Mouse (Mus musculus): ENCODE results near the gene Gm15517. TPM values are rescaled to one million over a fixed set of nuclear protein-coding genes. Genes with fewer than 3 reads are reported as not detected.
A peak's percentile ranks its signal among the peaks of the same experiment; 100 is the strongest.
"Not testable (repeated sequence)": the region's sequence is repeated elsewhere in the genome, so short reads cannot be mapped to it uniquely, and the experiment has no call there.

The Gm15517 gene
- total and polyA plus RNA-seq, 3 experiments: not detected

GRCm38 (mm10) chr7:44290986-44291385 is 29.7 kb downstream of the Gm15517 start:
- no peak overlapping the region for H3K4me2 ChIP-seq (ENCODE audit: insufficient read depth, low read depth, poor library complexity, severe bottlenecking)
- in situ Hi-C loops (cut with MboI; ENCODE audit: low pct_ligation_motif_present, low pct_unique_long_range_greater_than_20kb, low sequenced_read_pairs): no loop called here
- no peak for DNase-seq (ENCODE audit: extremely low read depth)
- no peak overlapping the region for H3K27ac ChIP-seq (ENCODE audit: insufficient read depth, low read depth)
- peaks cover 0 to 9% of the 10 kb centered on the region in 2 experiments; a peak in 2 of 4 replicates for H3K4me1 ChIP-seq (ENCODE audit: control insufficient read depth in 1 of 2, insufficient read depth in 2 of 2)
- peaks cover 22% of the 10 kb centered on the region for H3K27me3 ChIP-seq (replicated peaks)
- H3K9ac ChIP-seq (ENCODE audit: insufficient read depth, low read depth): no peak overlapping the region
- H3K9me3 ChIP-seq (replicated peaks; ENCODE audit: low read length): peaks cover 5% of the 10 kb centered on the region
- no peak overlapping the region for H3K4me3 ChIP-seq (replicated peaks in 1 of 3; ENCODE audit: low read depth in 2 of 3, low read length in 2 of 3, poor library complexity in 1 of 3)
- no peaks in the 10 kb centered on the region for H3K79me2 ChIP-seq (replicated peaks; ENCODE audit: control insufficient read depth, extremely low read depth, insufficient read depth, poor library complexity, severe bottlenecking)
- no peak for TF ChIP-seq POLR2A (IDR thresholded peaks at IDR 0.05; ENCODE audit: low read depth, low read length)
- TF ChIP-seq MAX (IDR thresholded peaks at IDR 0.05; ENCODE audit: low read length): no peak
- TF ChIP-seq CHD1 (IDR thresholded peaks at IDR 0.05; ENCODE audit: low read depth, low read length): no peak
- no peak for TF ChIP-seq GABPA (IDR thresholded peaks at IDR 0.05; ENCODE audit: insufficient replicate concordance, low read depth, low read length)
- TF ChIP-seq RAD21 (IDR thresholded peaks at IDR 0.05; ENCODE audit: low read depth, low read length): no peak
- TF ChIP-seq E2F4 (IDR thresholded peaks at IDR 0.05; ENCODE audit: insufficient replicate concordance, low read depth, low read length): no peak
- TF ChIP-seq SIN3A (IDR thresholded peaks at IDR 0.05; ENCODE audit: low read length): no peak
- no peak for TF ChIP-seq TCF12 (IDR thresholded peaks at IDR 0.05; ENCODE audit: low read depth, low read length)
- dilution Hi-C loops (cut with MboI; ENCODE audit: extremely low pct_ligation_motif_present, extremely low pct_unique_long_range_greater_than_20kb, low sequenced_read_pairs): no loop called here
- H3K36me3 ChIP-seq (replicated peaks in 1 of 2; ENCODE audit: control insufficient read depth in 1 of 2, insufficient read depth in 1 of 2, low read length in 1 of 2): no peaks in the 10 kb centered on the region

DNA sequence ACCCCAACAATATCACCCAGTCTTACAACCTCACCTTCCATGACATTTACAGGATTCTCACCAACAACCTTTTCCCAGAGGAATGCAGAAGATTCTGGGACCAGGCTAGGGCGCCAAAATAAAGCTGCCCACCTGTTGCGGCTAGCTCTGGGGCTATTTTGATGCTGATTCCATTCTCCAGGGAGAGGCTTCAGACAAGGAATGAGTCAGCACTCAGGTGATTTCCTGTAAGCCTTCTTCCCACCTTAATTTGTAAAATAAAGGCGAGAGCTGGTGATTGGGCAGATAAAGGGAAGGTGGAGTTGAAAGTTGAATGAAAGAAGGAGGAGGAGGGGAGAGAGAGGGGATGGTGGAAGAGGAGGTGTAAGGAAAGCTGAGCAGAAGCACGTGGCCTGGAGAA is 30.2 kb downstream of the Gm15517 start:
- dilution Hi-C loops (cut with MboI; ENCODE audit: extremely low pct_ligation_motif_present, extremely low pct_unique_long_range_greater_than_20kb, low sequenced_read_pairs): no loop called here
- H3K79me2 ChIP-seq (replicated peaks; ENCODE audit: control insufficient read depth, extremely low read depth, insufficient read depth, poor library complexity, severe bottlenecking): no peaks in the 10 kb centered on the region

GRCm38 (mm10) chr7:44297501-44297900 is 36.3 kb downstream of the Gm15517 start:
- H3K79me2 ChIP-seq (replicated peaks; ENCODE audit: control insufficient read depth, extremely low read depth, insufficient read depth, poor library complexity, severe bottlenecking); DNase-seq (ENCODE audit: extremely low read depth); H3K9ac ChIP-seq (ENCODE audit: insufficient read depth, low read depth); in situ Hi-C loops (cut with MboI; ENCODE audit: low pct_ligation_motif_present, low pct_unique_long_range_greater_than_20kb, low sequenced_read_pairs); H3K4me2 ChIP-seq (ENCODE audit: insufficient read depth, low read depth, poor library complexity, severe bottlenecking); dilution Hi-C loops (cut with MboI; ENCODE audit: extremely low pct_ligation_motif_present, extremely low pct_unique_long_range_greater_than_20kb, low sequenced_read_pairs); H3K36me3 ChIP-seq (replicated peaks in 1 of 2; ENCODE audit: control insufficient read depth in 1 of 2, insufficient read depth in 1 of 2, low read length in 1 of 2); H3K4me3 ChIP-seq (replicated peaks in 1 of 3; ENCODE audit: low read depth in 2 of 3, low read length in 2 of 3, poor library complexity in 1 of 3); H3K4me1 ChIP-seq (ENCODE audit: control insufficient read depth in 1 of 2, insufficient read depth in 2 of 2); H3K27ac ChIP-seq (ENCODE audit: insufficient read depth, low read depth): not testable (repeated sequence)
- H3K27me3 ChIP-seq (replicated peaks): peaks cover 16% of the 10 kb centered on the region
- H3K9me3 ChIP-seq (replicated peaks; ENCODE audit: low read length): peaks cover 15% of the 10 kb centered on the region

More for the DNA sequence above, 30.2 kb downstream of the Gm15517 start:
- Histone ChIP-seq H3K9ac (ENCODE audit: insufficient read depth, low read depth) (no peak overlapping the region), H3K4me2 (ENCODE audit: insufficient read depth, low read depth, poor library complexity, severe bottlenecking) (no peak overlapping the region), H3K27me3 (replicated peaks) (peaks cover 25% of the 10 kb centered on the region), H3K9me3 (replicated peaks; ENCODE audit: low read length) (peaks cover 9% of the 10 kb centered on the region), H3K36me3 (replicated peaks in 1 of 2; ENCODE audit: control insufficient read depth in 1 of 2, insufficient read depth in 1 of 2, low read length in 1 of 2) (no peaks in the 10 kb centered on the region), H3K27ac (ENCODE audit: insufficient read depth, low read depth) (no peak overlapping the region), H3K4me3 (replicated peaks in 1 of 3; ENCODE audit: low read depth in 2 of 3, low read length in 2 of 3, poor library complexity in 1 of 3) (no peak overlapping the region), H3K4me1 (ENCODE audit: control insufficient read depth in 1 of 2, insufficient read depth in 2 of 2) (peaks cover 0 to 9% of the 10 kb centered on the region in 2 experiments; a peak in 2 of 4 replicates)
- TF ChIP-seq BHLHE40 (IDR thresholded peaks at IDR 0.05; ENCODE audit: low read depth, low read length) (peak; percentile 44), TCF12 (IDR thresholded peaks at IDR 0.05; ENCODE audit: low read depth, low read length) (no peak)
- in situ Hi-C loops (cut with MboI; ENCODE audit: low pct_ligation_motif_present, low pct_unique_long_range_greater_than_20kb, low sequenced_read_pairs): no loop called here
- no peak for DNase-seq (ENCODE audit: extremely low read depth)

Measured in CH12.LX (cell line).